Mouse (Mus musculus): ENCODE results near the gene Anxa9. TPM values are rescaled to one million over a fixed set of nuclear protein-coding genes. Genes with fewer than 3 reads are reported as not detected.

The Anxa9 gene
- polyA plus RNA-seq, 1 experiment from 2014 or later = 1.6 TPM

GRCm38 (mm10) chr3:95281216-95282126, 25.5 kb downstream of the Anxa9 start, which contains the start of the genes Mindy1 and Prune1:
Gene Mindy1 (plus strand): TSS chr3:95281345.
Gene Prune1 (minus strand): TSS chr3:95282076.
- ATAC-seq = peak; percentile 91
- H3K4me1 ChIP-seq (replicated peaks) = peaks cover 22% of the 10 kb centered on the region
- no peaks in the 10 kb centered on the region for H3K27me3 ChIP-seq (replicated peaks)
- peak within 1 kb of the TSS; percentile 79 for H3K9ac ChIP-seq
- H3K4me2 ChIP-seq (replicated peaks) = peak within 1 kb of the TSS; percentile 79
- no peaks in the 10 kb centered on the region for H3K36me3 ChIP-seq
- H3K27ac ChIP-seq = peak within 1 kb of the TSS; percentile 97
- peak within 1 kb of the TSS; percentile 72 for H3K4me3 ChIP-seq (replicated peaks)
- under 1% methylated on average over 53 of the region's 53 CpGs for WGBS
- no peaks in the 10 kb centered on the region for H3K9me3 ChIP-seq

- peaks cover 22% of the 10 kb centered on the region for H3K4me1 ChIP-seq (replicated peaks)
- 8% methylated on average over 8 of the region's 8 CpGs for WGBS
- H3K4me2 ChIP-seq (replicated peaks) = peak overlapping the region; percentile 79
- no peaks in the 10 kb centered on the region for H3K9me3 ChIP-seq
- peak overlapping the region; percentile 72 for H3K4me3 ChIP-seq (replicated peaks)
- no peaks in the 10 kb centered on the region for H3K36me3 ChIP-seq
- no peaks in the 10 kb centered on the region for H3K27me3 ChIP-seq (replicated peaks)
- H3K27ac ChIP-seq = peak overlapping the region; percentile 88
- peak overlapping the region; percentile 79 for H3K9ac ChIP-seq
- ATAC-seq = no peak
Measured at GRCm38 (mm10) chr3:95280747-95281146, 26.2 kb downstream of the Anxa9 start.

- Histone ChIP-seq H3K4me1 (replicated peaks) (peaks cover 7% of the 10 kb centered on the region; the same call in 1 of the 2 replicates), H3K36me3 (no peaks in the 10 kb centered on the region), H3K4me3 (replicated peaks) (no peak overlapping the region), H3K9ac (no peak overlapping the region), H3K27ac (no peak overlapping the region), H3K27me3 (replicated peaks) (no peaks in the 10 kb centered on the region), H3K9me3 (no peaks in the 10 kb centered on the region), H3K4me2 (replicated peaks) (no peak overlapping the region)
- ATAC-seq = no peak
- 88% methylated on average over 1 of the region's 1 CpGs for WGBS
Measured at GRCm38 (mm10) chr3:95277149-95277551, 29.8 kb downstream of the Anxa9 start.

- H3K9me3 ChIP-seq = no peaks in the 10 kb centered on the region
- H3K4me3 ChIP-seq (replicated peaks) = no peak overlapping the region
- H3K27ac ChIP-seq = no peak overlapping the region
- H3K36me3 ChIP-seq = no peaks in the 10 kb centered on the region
- 65% methylated on average over 5 of the region's 5 CpGs for WGBS
- no peak overlapping the region for H3K4me2 ChIP-seq (replicated peaks)
- no peaks in the 10 kb centered on the region for H3K27me3 ChIP-seq (replicated peaks)
- H3K9ac ChIP-seq = no peak overlapping the region
- peaks cover 7% of the 10 kb centered on the region; the same call in 1 of the 2 replicates for H3K4me1 ChIP-seq (replicated peaks)
- no peak for ATAC-seq
Measured at GRCm38 (mm10) chr3:95276428-95276934, 30.5 kb downstream of the Anxa9 start.

- ATAC-seq = no peak
- Histone ChIP-seq H3K4me1 (replicated peaks) (0 out of 2 replicates have a peak, but pooled peaks cover 7% of the 10 kb centered on the region), H3K4me3 (replicated peaks) (no peak overlapping the region), H3K27ac (no peak overlapping the region), H3K9ac (no peak overlapping the region), H3K36me3 (no peaks in the 10 kb centered on the region), H3K4me2 (replicated peaks) (no peak overlapping the region), H3K27me3 (replicated peaks) (no peaks in the 10 kb centered on the region), H3K9me3 (no peaks in the 10 kb centered on the region)
- 73% methylated on average over 6 of the region's 6 CpGs for WGBS
Measured at GRCm38 (mm10) chr3:95275161-95275560, 31.8 kb downstream of the Anxa9 start.

GRCm38 (mm10) chr3:95274453-95274852, 32.5 kb downstream of the Anxa9 start:
- ATAC-seq = no peak
- WGBS = 93% methylated on average over 4 of the region's 4 CpGs
- H3K4me3 ChIP-seq (replicated peaks) = no peak overlapping the region
- no peaks in the 10 kb centered on the region for H3K27me3 ChIP-seq (replicated peaks)
- H3K9ac ChIP-seq = no peak overlapping the region
- H3K4me1 ChIP-seq (replicated peaks) = 0 out of 2 replicates have a peak, but pooled peaks cover 7% of the 10 kb centered on the region
- no peak overlapping the region for H3K27ac ChIP-seq
- H3K9me3 ChIP-seq = no peaks in the 10 kb centered on the region
- H3K36me3 ChIP-seq = no peaks in the 10 kb centered on the region
- H3K4me2 ChIP-seq (replicated peaks) = no peak overlapping the region

- ATAC-seq = no peak
- no peaks in the 10 kb centered on the region for H3K9me3 ChIP-seq
- H3K4me1 ChIP-seq (replicated peaks) = 0 out of 2 replicates have a peak, but pooled peaks cover 7% of the 10 kb centered on the region
- no peak overlapping the region for H3K4me3 ChIP-seq (replicated peaks)
- H3K4me2 ChIP-seq (replicated peaks) = no peak overlapping the region
- no peak overlapping the region for H3K27ac ChIP-seq
- no peak overlapping the region for H3K9ac ChIP-seq
- WGBS = 89% methylated on average over 5 of the region's 5 CpGs
- H3K27me3 ChIP-seq (replicated peaks) = no peaks in the 10 kb centered on the region
- H3K36me3 ChIP-seq = no peaks in the 10 kb centered on the region
Measured at GRCm38 (mm10) chr3:95273471-95273870, 33.5 kb downstream of the Anxa9 start.

GRCm38 (mm10) chr3:95270766-95271364, 36.1 kb downstream of the Anxa9 start:
- H3K4me1 ChIP-seq (replicated peaks) = no peaks in the 10 kb centered on the region
- H3K4me3 ChIP-seq (replicated peaks) = no peak overlapping the region
- H3K27me3 ChIP-seq (replicated peaks) = no peaks in the 10 kb centered on the region
- no peak for ATAC-seq
- no peaks in the 10 kb centered on the region for H3K9me3 ChIP-seq
- 0 out of 2 replicates have a peak, but pooled peaks cover 10% of the 10 kb centered on the region for H3K36me3 ChIP-seq
- H3K9ac ChIP-seq = no peak overlapping the region
- H3K4me2 ChIP-seq (replicated peaks) = no peak overlapping the region
- 83% methylated on average over 12 of the region's 12 CpGs for WGBS
- H3K27ac ChIP-seq = no peak overlapping the region

GRCm38 (mm10) chr3:95269789-95270188, 37.2 kb downstream of the Anxa9 start:
- no peak for ATAC-seq
- Histone ChIP-seq H3K36me3 (0 out of 2 replicates have a peak, but pooled peaks cover 10% of the 10 kb centered on the region), H3K4me3 (replicated peaks) (no peak overlapping the region), H3K27me3 (replicated peaks) (no peaks in the 10 kb centered on the region), H3K4me2 (replicated peaks) (no peak overlapping the region), H3K4me1 (replicated peaks) (no peaks in the 10 kb centered on the region), H3K9ac (no peak overlapping the region), H3K27ac (no peak overlapping the region), H3K9me3 (no peaks in the 10 kb centered on the region)
- 86% methylated on average over 5 of the region's 5 CpGs for WGBS

- Histone ChIP-seq H3K4me2 (replicated peaks) (no peak overlapping the region), H3K27me3 (replicated peaks) (no peaks in the 10 kb centered on the region), H3K36me3 (peaks cover 15% of the 10 kb centered on the region; the same call in 1 of the 2 replicates), H3K4me3 (replicated peaks) (no peak overlapping the region), H3K4me1 (replicated peaks) (no peaks in the 10 kb centered on the region), H3K9ac (no peak overlapping the region), H3K27ac (no peak overlapping the region), H3K9me3 (no peaks in the 10 kb centered on the region)
- no peak; the same call in 1 of the 2 replicates for ATAC-seq
Measured at GRCm38 (mm10) chr3:95267855-95268254, 39.1 kb downstream of the Anxa9 start.

GRCm38 (mm10) chr3:95266052-95266451, 40.9 kb downstream of the Anxa9 start:
- Histone ChIP-seq H3K9me3 (no peaks in the 10 kb centered on the region), H3K4me3 (replicated peaks) (no peak overlapping the region), H3K27ac (no peak overlapping the region), H3K9ac (no peak overlapping the region), H3K4me2 (replicated peaks) (no peak overlapping the region), H3K4me1 (replicated peaks) (no peaks in the 10 kb centered on the region), H3K36me3 (peaks cover 19% of the 10 kb centered on the region), H3K27me3 (replicated peaks) (no peaks in the 10 kb centered on the region)
- ATAC-seq = no peak
- 89% methylated on average over 3 of the region's 3 CpGs for WGBS

GRCm38 (mm10) chr3:95264724-95265123, 42.3 kb downstream of the Anxa9 start:
- Histone ChIP-seq H3K9me3 (no peaks in the 10 kb centered on the region), H3K27ac (no peak overlapping the region), H3K4me2 (replicated peaks) (no peak overlapping the region), H3K4me1 (replicated peaks) (no peaks in the 10 kb centered on the region), H3K9ac (no peak overlapping the region), H3K36me3 (peaks cover 23% of the 10 kb centered on the region), H3K4me3 (replicated peaks) (no peak overlapping the region), H3K27me3 (replicated peaks) (no peaks in the 10 kb centered on the region)
- 88% methylated on average over 1 of the region's 1 CpGs for WGBS
- no peak for ATAC-seq

Data from intestine, embryonic 15.5 days (tissue).